Mouse (Mus musculus): ENCODE results near the gene Ptpn12. TPM values are rescaled to one million over a fixed set of nuclear protein-coding genes. Genes with fewer than 3 reads are reported as not detected.

The Ptpn12 gene
- total and polyA plus RNA-seq, 3 experiments, result 59.0 to 112 (median 95.6) TPM

- Histone ChIP-seq H3K36me3 (replicated peaks) (peaks cover 6% of the 10 kb centered on the region), H3K4me3 (ENCODE audit: low read depth, low read length) (no peak overlapping the region), H3K4me1 (ENCODE audit: insufficient read depth, low read depth, low read length) (peaks cover 40% of the 10 kb centered on the region), H3K27me3 (ENCODE audit: insufficient read depth, low read length) (no peaks in the 10 kb centered on the region), H3K9me3 (replicated peaks) (no peaks in the 10 kb centered on the region)
- TF ChIP-seq CTCF (IDR thresholded peaks at IDR 0.05; ENCODE audit: low read depth, low read length) (no peak), TAL1 (conservative IDR thresholded peaks at IDR 0.05; ENCODE audit: low read depth, low read length) (no peak), POLR2AphosphoS5 (IDR thresholded peaks at IDR 0.05; ENCODE audit: insufficient replicate concordance, low read depth, low read length) (no peak), GATA1 (IDR thresholded peaks at IDR 0.05; ENCODE audit: borderline replicate concordance, low read length) (no peak), GATA2 (IDR thresholded peaks at IDR 0.05; ENCODE audit: borderline replicate concordance, low read depth, low read length) (no peak)
- DNase-seq (ENCODE audit: low spot score) (no peak), ATAC-seq (ENCODE audit: extremely low read depth, insufficient number of reproducible peaks, low FRiP score, poor library complexity, severe bottlenecking) (no peak)
Measured at GRCm38 (mm10) chr5:20974690-20975089, 81.0 kb downstream of the Ptpn12 start.

DNA sequence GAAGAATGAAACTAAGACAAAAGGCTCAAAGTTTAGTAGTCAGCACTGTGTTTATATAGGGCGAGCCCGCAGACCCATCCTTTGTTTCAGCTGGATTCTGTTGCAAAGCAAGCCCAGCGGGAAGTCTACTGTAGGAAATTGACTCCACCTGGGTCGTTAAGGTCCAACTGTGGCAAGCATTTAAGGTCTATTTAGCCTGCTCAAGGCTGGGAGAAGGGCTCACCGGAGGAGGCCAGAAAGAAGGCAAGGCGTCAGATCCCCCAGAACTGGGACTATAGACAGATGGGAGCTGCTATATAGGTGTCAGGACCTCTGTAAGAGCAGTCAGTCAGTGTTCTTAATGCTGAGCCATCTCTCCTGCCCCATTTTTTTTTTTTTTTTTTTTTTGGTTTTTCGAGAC lies 81.7 kb downstream of the Ptpn12 start:
- Histone ChIP-seq H3K4me3 (ENCODE audit: low read depth, low read length) (no peak overlapping the region), H3K27me3 (ENCODE audit: insufficient read depth, low read length) (no peaks in the 10 kb centered on the region), H3K9me3 (replicated peaks) (no peaks in the 10 kb centered on the region), H3K36me3 (replicated peaks) (peaks cover 6% of the 10 kb centered on the region), H3K4me1 (ENCODE audit: insufficient read depth, low read depth, low read length) (peaks cover 41% of the 10 kb centered on the region)
- DNase-seq (ENCODE audit: low spot score) (no peak), ATAC-seq (ENCODE audit: extremely low read depth, insufficient number of reproducible peaks, low FRiP score, poor library complexity, severe bottlenecking) (no peak)
- no peak for TF ChIP-seq POLR2AphosphoS5 (IDR thresholded peaks at IDR 0.05; ENCODE audit: insufficient replicate concordance, low read depth, low read length)
- no peak for TF ChIP-seq GATA2 (IDR thresholded peaks at IDR 0.05; ENCODE audit: borderline replicate concordance, low read depth, low read length)
- no peak for TF ChIP-seq GATA1 (IDR thresholded peaks at IDR 0.05; ENCODE audit: borderline replicate concordance, low read length)
- no peak for TF ChIP-seq TAL1 (conservative IDR thresholded peaks at IDR 0.05; ENCODE audit: low read depth, low read length)
- TF ChIP-seq CTCF (IDR thresholded peaks at IDR 0.05; ENCODE audit: low read depth, low read length), result no peak

DNA sequence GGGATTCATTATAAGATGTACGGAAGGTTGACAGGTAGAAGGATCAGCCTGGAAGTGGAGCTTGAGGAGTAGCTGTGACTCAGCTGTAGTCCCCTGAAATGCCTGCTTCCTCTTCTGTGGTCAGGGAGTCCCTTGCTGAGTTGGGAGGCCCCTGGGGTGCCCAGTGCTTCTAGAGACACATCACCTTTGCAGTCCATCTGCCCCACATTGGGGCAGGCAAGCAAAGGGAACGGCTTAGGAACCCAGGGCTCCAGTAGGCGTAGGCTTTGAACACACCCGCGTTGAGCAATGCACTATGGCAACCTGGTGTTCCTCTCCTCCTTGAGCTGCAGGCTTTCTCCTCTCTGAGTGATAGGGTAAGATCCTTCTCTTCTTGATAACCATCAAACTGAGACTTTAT lies 82.6 kb downstream of the Ptpn12 start:
- H3K9me3 ChIP-seq (replicated peaks), result no peaks in the 10 kb centered on the region
- peaks cover 49% of the 10 kb centered on the region for H3K4me1 ChIP-seq (ENCODE audit: insufficient read depth, low read depth, low read length)
- no peak for TF ChIP-seq GATA1 (IDR thresholded peaks at IDR 0.05; ENCODE audit: borderline replicate concordance, low read length)
- no peak for TF ChIP-seq CTCF (IDR thresholded peaks at IDR 0.05; ENCODE audit: low read depth, low read length)
- no peak for TF ChIP-seq TAL1 (conservative IDR thresholded peaks at IDR 0.05; ENCODE audit: low read depth, low read length)
- no peak for TF ChIP-seq POLR2AphosphoS5 (IDR thresholded peaks at IDR 0.05; ENCODE audit: insufficient replicate concordance, low read depth, low read length)
- no peak for TF ChIP-seq GATA2 (IDR thresholded peaks at IDR 0.05; ENCODE audit: borderline replicate concordance, low read depth, low read length)
- H3K4me3 ChIP-seq (ENCODE audit: low read depth, low read length), result peak overlapping the region; percentile 33; the same call in 1 of the 2 replicates
- DNase-seq (ENCODE audit: low spot score) (peak; percentile 77), ATAC-seq (ENCODE audit: extremely low read depth, insufficient number of reproducible peaks, low FRiP score, poor library complexity, severe bottlenecking) (peak; percentile 90)
- peaks cover 12% of the 10 kb centered on the region for H3K36me3 ChIP-seq (replicated peaks)
- H3K27me3 ChIP-seq (ENCODE audit: insufficient read depth, low read length), result no peaks in the 10 kb centered on the region

- H3K4me3 ChIP-seq (ENCODE audit: low read depth, low read length), result no peak overlapping the region
- no peak for DNase-seq (ENCODE audit: low spot score)
- peaks cover 41% of the 10 kb centered on the region for H3K36me3 ChIP-seq (replicated peaks)
- peaks cover 3% of the 10 kb centered on the region for H3K9me3 ChIP-seq (replicated peaks)
- no peaks in the 10 kb centered on the region for H3K27me3 ChIP-seq (ENCODE audit: insufficient read depth, low read length)
- no peak; the same call in 1 of the 2 replicates for ATAC-seq (ENCODE audit: extremely low read depth, insufficient number of reproducible peaks, low FRiP score, poor library complexity, severe bottlenecking)
- TF ChIP-seq CTCF (IDR thresholded peaks at IDR 0.05; ENCODE audit: low read depth, low read length) (peak; percentile 8; the same call in 1 of the 2 replicates), POLR2AphosphoS5 (IDR thresholded peaks at IDR 0.05; ENCODE audit: insufficient replicate concordance, low read depth, low read length) (no peak)
- peaks cover 44% of the 10 kb centered on the region for H3K4me1 ChIP-seq (ENCODE audit: insufficient read depth, low read depth, low read length)
Measured at GRCm38 (mm10) chr5:20968963-20969362, 86.7 kb downstream of the Ptpn12 start.

DNA sequence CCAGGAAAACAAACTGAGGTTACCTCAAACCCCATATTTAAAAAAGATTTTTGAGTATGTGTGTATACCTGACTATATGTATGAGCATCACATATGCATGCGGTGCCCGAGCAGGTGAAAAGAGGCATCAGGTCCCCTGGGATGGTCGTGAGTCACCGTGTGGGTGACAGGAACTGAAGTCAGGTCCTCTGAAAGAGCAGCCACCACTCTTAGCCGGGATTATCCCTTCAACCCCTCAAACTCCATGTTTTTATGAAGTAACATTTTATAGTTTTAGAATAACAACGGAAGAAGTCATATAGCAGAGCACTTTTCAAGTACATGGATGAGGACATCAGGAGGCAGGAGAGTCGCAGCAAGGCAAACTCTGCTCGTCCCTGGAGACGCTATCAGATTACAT lies 87.2 kb downstream of the Ptpn12 start:
- TF ChIP-seq GATA1 (IDR thresholded peaks at IDR 0.05; ENCODE audit: borderline replicate concordance, low read length) (no peak), GATA2 (IDR thresholded peaks at IDR 0.05; ENCODE audit: borderline replicate concordance, low read depth, low read length) (no peak), POLR2AphosphoS5 (IDR thresholded peaks at IDR 0.05; ENCODE audit: insufficient replicate concordance, low read depth, low read length) (no peak), TAL1 (conservative IDR thresholded peaks at IDR 0.05; ENCODE audit: low read depth, low read length) (no peak), CTCF (IDR thresholded peaks at IDR 0.05; ENCODE audit: low read depth, low read length) (no peak)
- Histone ChIP-seq H3K36me3 (replicated peaks) (peaks cover 46% of the 10 kb centered on the region), H3K27me3 (ENCODE audit: insufficient read depth, low read length) (no peaks in the 10 kb centered on the region), H3K4me3 (ENCODE audit: low read depth, low read length) (no peak overlapping the region), H3K9me3 (replicated peaks) (peaks cover 3% of the 10 kb centered on the region), H3K4me1 (ENCODE audit: insufficient read depth, low read depth, low read length) (peaks cover 40% of the 10 kb centered on the region)
- DNase-seq (ENCODE audit: low spot score), result no peak
- no peak for ATAC-seq (ENCODE audit: extremely low read depth, insufficient number of reproducible peaks, low FRiP score, poor library complexity, severe bottlenecking)

GRCm38 (mm10) chr5:20967942-20968341 lies 87.8 kb downstream of the Ptpn12 start:
- no peaks in the 10 kb centered on the region for H3K27me3 ChIP-seq (ENCODE audit: insufficient read depth, low read length)
- DNase-seq (ENCODE audit: low spot score) (no peak), ATAC-seq (ENCODE audit: extremely low read depth, insufficient number of reproducible peaks, low FRiP score, poor library complexity, severe bottlenecking) (peak; percentile 23; the same call in 1 of the 2 replicates)
- H3K9me3 ChIP-seq (replicated peaks), result peaks cover 3% of the 10 kb centered on the region
- no peak overlapping the region for H3K4me3 ChIP-seq (ENCODE audit: low read depth, low read length)
- TF ChIP-seq CTCF (IDR thresholded peaks at IDR 0.05; ENCODE audit: low read depth, low read length), result no peak
- no peak for TF ChIP-seq POLR2AphosphoS5 (IDR thresholded peaks at IDR 0.05; ENCODE audit: insufficient replicate concordance, low read depth, low read length)
- no peak for TF ChIP-seq GATA1 (IDR thresholded peaks at IDR 0.05; ENCODE audit: borderline replicate concordance, low read length)
- TF ChIP-seq TAL1 (conservative IDR thresholded peaks at IDR 0.05; ENCODE audit: low read depth, low read length), result no peak
- no peak for TF ChIP-seq GATA2 (IDR thresholded peaks at IDR 0.05; ENCODE audit: borderline replicate concordance, low read depth, low read length)
- H3K36me3 ChIP-seq (replicated peaks), result peaks cover 51% of the 10 kb centered on the region
- H3K4me1 ChIP-seq (ENCODE audit: insufficient read depth, low read depth, low read length), result peaks cover 36% of the 10 kb centered on the region
